Mouse (Mus musculus) erythroblast, adult 5-6 weeks (primary cell): ENCODE results near the gene Atp2a2. TPM values are rescaled to one million over a fixed set of nuclear protein-coding genes. Genes with fewer than 3 reads are reported as not detected.
"Not testable (repeated sequence)": the region's sequence is repeated elsewhere in the genome, so short reads cannot be mapped to it uniquely, and the experiment has no call there.

ENCODE experiments used
- ATAC-seq: replicated peaks from 2 replicates; pipeline ENCODE4 v1.8.0; 2016; ENCODE audit warnings: moderate number of reproducible peaks, mild to moderate bottlenecking, moderate TSS enrichment, inconsistent platforms; ENCODE audit not compliant: poor library complexity, low FRiP score, severe bottlenecking
- total RNA-seq, 2 experiments: library from RNA; stranded (forward) in 1 of 2; stranded (reverse) in 1 of 2; fragments of 150-400 nt in 1 of 2; fragments of 200-764, 138-1000 nt in 1 of 2; gene quantifications; 2 replicates each; pipeline versions ENCODE4 v1.2.3 to v1.2.4; 2015 to 2017; ENCODE audit warnings: low replicate concordance in 2 of 2

Atp2a2 gene
- total RNA-seq, 2 experiments from 2014 or later, result 20.2 to 38.8 TPM

- no peak for ATAC-seq
Observed at GRCm38 (mm10) chr5:122500563-122500962, 1.5 kb downstream of the Atp2a2 start.

DNA sequence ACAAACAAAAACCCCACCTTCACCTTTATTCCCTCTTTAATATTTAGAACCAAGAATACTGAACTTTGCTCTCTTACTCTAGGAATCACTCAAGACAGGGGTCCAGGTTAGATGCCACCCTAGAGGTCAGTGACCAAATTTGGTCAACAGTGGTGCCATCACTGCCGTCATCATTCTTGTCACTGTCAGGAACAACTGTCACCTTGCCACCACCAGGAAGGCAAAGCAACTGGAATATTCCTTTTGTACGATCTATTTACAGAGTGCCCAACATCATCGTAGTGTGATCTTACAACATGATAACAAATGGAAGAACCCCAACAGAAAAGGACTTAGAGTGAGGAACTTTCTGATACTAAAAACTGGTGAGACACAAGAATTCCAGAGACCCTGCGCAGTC is 1.9 kb downstream of the Atp2a2 start:
- ATAC-seq, result no peak

- no peak for ATAC-seq
Observed at GRCm38 (mm10) chr5:122498046-122498445, 4.0 kb downstream of the Atp2a2 start.

DNA sequence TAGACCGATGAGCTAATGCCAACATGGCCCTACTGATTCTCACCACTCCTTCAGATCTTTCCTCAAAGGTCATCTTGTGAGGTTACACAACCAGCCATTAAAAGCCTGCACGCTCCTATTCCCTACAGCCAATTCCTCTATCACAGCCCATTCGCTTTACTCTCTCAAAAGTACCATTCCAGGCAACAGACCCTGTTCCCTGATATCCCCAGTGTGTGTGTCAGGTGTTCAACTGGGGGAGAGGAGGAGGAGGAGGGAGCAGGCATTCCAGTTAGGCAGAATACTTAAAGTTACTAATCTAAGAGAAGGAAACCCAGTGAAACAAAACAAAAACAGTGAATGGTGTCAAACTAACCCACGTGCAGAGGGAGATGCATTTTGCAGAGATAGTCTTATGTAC is 5.0 kb downstream of the Atp2a2 start:
- ATAC-seq, result no peak

GRCm38 (mm10) chr5:122494449-122494848 is 7.6 kb downstream of the Atp2a2 start:
- no peak for ATAC-seq

DNA sequence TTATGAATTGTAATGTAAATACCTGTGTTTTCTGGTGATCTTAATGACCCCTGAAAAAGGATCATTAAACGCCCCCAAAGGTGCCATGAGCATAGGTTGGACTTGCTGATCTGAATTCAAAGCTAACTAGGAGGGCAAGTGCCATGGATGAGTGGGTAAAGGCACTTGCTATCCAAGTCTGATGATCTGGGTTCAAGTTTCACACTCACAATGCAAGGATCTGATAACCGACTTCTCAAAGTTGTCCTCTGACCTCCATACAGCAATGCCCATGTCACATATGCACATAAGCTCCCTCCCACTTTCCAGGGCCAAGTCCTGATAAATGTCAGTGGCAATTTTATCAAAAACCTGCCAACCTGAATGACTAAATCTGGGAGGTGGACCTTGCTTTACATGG is 9.0 kb downstream of the Atp2a2 start:
- ATAC-seq, result no peak

DNA sequence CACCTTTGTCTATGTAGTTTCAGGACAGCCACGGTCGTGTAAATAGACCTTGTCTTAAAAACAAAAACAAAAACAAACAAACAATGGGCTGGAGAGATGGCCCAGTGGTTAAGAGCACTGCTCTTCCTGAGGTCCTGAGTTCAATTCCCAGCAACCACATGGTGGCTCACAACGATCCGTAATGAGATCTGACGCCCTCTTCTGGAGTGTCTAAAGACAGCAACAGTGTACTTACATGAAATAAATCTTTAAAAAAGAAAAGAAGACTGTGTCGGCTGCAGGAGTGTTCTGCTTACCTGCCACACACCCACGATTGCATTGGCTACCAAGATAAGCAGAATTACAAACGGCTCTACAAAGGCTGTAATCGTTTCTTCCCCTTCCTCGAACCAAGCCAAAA is 10.6 kb downstream of the Atp2a2 start:
- ATAC-seq, result no peak

DNA sequence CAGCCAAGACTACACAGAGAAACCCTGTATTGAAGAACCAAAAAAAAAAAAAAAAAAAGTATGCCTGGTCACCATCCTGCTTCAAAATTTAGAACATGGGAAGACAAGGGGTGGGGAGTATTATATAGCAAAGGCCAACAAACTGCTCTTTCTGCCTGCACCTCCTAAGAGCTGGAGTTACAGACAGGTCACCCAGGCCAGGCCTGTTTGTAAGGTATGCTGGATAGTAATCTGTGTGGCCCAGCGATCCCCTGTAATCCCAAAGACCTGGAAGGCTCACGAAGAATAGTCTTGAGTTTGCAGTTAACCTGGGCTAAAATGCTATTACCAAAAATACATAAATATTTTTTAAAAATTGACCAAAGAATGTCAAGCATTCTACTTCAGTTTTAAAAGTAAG is 11.9 kb downstream of the Atp2a2 start:
- no peak for ATAC-seq

- ATAC-seq, result no peak
Observed at GRCm38 (mm10) chr5:122487825-122488224, 14.2 kb downstream of the Atp2a2 start.

DNA sequence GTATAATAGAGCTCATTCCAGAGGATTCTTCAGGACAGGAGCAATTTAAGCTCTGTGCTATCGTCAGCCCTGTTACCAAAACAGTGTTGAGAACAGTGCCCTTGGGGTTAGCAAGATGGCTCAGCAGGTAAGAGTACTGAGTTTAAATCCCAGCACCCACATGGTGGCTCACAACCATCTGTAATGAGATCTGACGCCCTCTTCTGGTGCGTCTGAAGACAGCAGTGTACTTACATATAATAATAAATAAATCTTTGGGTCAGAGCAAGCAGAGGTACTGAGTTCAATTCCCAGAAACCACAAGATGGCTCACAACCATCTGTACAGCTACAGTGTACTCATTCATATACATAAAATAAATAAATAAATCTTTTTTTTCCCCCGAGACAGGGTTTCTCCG is 15.8 kb downstream of the Atp2a2 start:
- ATAC-seq, result not testable (repeated sequence)

GRCm38 (mm10) chr5:122482733-122483391 is 19.2 kb downstream of the Atp2a2 start:
- ATAC-seq, result no peak; the same call in 1 of the 2 replicates

- ATAC-seq, result no peak
Observed at GRCm38 (mm10) chr5:122481844-122482243, 20.2 kb downstream of the Atp2a2 start.

GRCm38 (mm10) chr5:122479131-122479530 is 22.9 kb downstream of the Atp2a2 start:
- no peak for ATAC-seq

DNA sequence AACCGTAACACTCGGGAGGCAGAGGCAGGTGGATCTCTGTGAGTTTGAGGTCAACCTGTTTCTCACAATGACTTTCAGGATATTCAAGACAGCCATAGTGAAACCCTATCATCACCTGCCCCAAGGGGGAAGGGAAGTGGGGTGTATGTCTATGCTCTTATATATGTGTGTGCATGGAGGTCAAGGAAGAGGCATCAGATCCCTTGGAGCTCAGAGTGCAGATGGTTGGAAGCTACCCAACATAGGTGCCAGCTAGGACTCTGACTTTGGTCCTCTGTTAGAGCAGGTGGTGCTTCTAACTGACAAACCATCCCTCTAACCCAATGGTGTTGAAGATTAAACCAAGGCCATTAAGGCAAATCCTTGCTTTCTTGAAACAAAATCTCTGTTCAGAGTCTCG is 24.5 kb downstream of the Atp2a2 start:
- ATAC-seq, result no peak

GRCm38 (mm10) chr5:122476078-122476477 is 25.9 kb downstream of the Atp2a2 start:
- ATAC-seq, result no peak

DNA sequence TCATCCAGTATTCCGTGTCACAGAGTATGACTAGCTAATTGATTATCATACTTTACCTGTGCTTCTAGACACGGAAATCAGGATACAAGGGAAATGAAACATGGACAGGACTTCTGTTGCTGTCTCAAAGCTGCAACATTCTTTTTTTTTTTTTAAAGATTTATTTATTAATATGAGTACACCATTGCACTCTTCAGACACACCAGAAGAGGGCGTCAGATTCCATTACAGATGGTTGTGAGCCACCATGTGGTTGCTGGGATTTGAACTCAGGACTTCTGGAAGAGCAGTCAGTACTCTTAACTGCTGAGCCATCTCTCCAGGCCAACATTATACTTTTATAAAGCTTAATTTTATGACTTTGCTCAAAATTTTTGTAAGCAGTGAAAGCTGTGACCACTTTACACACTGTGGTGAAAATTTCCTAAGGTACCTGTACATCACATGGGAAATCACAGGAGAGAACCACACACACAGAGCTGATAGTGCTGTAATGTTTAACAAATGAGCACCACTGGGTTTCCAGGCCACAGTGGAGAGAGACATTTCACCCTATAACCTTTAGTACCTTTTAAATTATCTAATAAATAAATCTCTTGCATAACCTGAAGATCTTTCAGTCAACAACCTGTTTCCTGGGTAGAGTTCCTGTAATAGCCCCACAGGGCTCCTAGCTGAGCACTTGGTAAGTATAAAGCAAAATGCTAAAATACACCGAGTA is 27.2 kb downstream of the Atp2a2 start:
- no peak for ATAC-seq

DNA sequence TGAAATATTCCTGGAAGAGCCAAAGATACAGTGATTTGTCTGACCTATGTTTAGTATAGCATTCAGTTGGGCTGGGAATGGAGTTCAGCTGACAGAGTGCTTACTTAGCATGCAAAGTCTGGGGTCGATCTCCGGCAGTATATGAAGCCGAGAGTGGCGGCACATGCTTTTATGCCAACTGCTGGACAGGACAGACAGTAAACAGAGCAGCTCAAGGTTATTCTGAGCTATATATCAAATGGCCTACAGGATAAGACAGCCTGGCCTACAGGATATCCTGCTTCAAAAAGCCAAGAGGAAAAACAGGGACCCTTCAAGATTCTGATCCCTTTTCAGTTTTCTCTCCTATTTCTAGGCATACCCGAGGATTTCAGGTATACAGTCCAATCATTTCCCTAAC is 30.4 kb downstream of the Atp2a2 start:
- no peak for ATAC-seq

DNA sequence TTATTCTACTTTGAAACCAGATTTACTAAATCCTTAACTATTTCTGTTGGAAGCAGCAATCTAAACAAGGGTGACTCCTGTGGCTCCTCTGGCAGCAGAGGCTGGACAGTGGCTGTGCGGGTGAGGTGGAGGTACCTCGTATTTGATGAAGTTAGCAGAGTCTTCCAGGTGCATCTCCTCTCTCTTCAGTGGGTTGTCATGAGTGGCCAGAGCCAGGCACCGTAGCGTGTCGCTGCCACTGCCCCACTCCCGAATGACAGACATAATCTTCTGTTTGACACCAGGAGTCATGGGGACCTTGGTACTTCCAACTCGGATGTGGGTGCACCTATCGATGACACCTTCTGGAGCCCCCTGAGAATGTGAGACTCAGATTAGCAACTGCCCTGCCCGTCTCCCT is 40.6 kb downstream of the Atp2a2 start:
- no peak for ATAC-seq

DNA sequence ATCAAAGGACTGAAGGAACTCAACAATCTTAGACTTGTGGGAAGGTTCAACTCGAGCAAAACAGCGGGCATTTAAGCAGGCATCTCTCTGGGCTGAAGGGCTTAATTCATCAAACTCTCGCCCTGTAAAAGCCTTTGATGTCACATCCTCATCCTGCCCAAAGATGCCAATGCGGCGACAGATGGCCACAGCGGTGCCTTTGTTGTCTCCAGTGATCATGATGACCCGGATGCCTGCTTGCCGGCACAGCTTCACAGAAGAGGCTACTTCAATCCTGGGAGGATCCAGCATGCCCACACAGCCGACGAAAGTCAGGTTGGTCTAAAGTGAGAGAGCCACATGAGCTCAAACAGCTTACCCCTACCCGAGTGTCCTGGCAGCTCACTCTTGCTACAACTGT is 41.4 kb downstream of the Atp2a2 start:
- ATAC-seq, result no peak

DNA sequence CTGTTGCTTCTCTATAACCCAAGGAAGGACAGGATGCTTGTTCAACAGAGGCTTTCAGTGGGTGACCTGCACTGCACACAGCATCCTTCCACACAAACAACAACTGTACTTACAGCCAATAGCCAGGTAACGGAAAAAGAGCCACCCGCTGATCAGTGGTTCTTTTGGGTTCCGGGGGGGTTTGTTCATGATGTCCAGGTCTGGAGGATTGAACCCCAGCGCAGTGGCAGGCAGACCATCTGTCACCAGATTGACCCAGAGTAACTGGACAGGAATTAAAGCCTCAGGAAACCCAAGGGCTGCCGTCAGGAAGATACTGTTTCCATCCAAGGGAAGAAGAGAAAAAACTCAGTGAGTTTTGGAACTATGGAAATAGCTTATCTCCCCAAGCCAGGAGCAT is 42.7 kb downstream of the Atp2a2 start:
- no peak for ATAC-seq

DNA sequence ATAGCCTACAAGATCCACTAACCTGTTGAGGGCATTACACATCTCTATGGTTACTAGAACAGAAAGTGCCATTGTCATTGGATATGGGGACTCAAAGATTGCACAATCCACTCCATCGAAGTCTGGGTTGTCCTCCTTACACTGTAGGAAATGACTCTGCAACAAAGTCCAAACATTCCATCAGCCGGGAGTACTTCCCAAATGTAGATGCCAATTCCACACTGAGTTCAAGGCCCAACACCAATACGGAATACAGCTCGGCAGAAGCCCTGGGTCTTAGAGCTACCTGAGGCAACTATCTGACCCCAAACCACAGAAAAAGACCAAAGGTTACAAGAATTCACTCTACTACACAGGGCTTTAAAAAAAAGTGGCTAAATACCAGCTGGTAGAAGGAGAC is 44.0 kb downstream of the Atp2a2 start:
- ATAC-seq, result no peak

- ATAC-seq, result not testable (repeated sequence)
Observed at GRCm38 (mm10) chr5:122457054-122457453, 45.0 kb downstream of the Atp2a2 start.
